In the genomic region with DNA sequence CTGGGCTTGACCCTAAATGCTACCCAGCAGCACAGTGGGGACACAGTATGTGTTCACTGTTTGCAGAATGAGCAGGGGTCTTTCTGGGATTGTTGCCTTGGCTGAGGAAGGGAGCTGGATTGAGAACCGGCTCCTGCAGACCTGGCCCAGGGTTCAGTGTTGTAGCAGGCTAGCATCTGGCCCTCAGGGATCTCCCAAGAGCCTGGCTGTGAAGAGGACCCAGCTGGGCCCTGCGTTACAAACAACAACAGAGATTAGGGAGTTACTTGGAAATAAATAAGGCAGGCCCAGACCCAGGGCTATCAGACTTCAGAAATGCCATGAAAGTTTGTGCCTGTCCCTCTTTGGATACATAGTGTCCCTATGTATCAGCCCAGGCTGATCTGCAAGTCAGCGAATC, we compare ENCODE assay signal across 12 mouse cellular contexts. TPM values are rescaled to one million over a fixed set of nuclear protein-coding genes. Genes with fewer than 3 reads are reported as not detected.
DNase-seq lines count a peak whose midpoint lies in the region; ATAC-seq and TF ChIP-seq lines count a peak whose summit lies in the region.
"Had no signal": no experiment of that assay in that cellular context is flagged by ENCODE, and none has a peak within 500 bp of the region (broad histone marks: within the 10 kb centered on the region; RNA-seq: fewer than 3 reads in every experiment).

No protein-coding gene starts in this region.

- no peak overlapping the region for H3K4me2 ChIP-seq in heart, embryonic 11.5 days
- no peak overlapping the region for H3K4me2 ChIP-seq in embryonic facial prominence, embryonic 14.5 days (ENCODE audit: low read depth, low read length)
- no peak overlapping the region for H3K4me2 ChIP-seq in liver, postnatal 0 days (ENCODE audit: low read depth, low read length)

- no peaks in the 10 kb centered on the region for H3K36me3 ChIP-seq in heart, embryonic 11.5 days (ENCODE audit: control insufficient read depth, insufficient read depth, low read length)
- no peaks in the 10 kb centered on the region for H3K36me3 ChIP-seq in embryonic facial prominence, embryonic 14.5 days (ENCODE audit: control insufficient read depth, insufficient read depth, low read length)
- no peaks in the 10 kb centered on the region for H3K36me3 ChIP-seq in liver, postnatal 0 days (replicated peaks; ENCODE audit: insufficient read depth, low read length)

- H3K4me1 ChIP-seq in heart, embryonic 11.5 days (ENCODE audit: control insufficient read depth, insufficient read depth, low read length) = peaks cover 36% of the 10 kb centered on the region
- H3K4me1 ChIP-seq in embryonic facial prominence, embryonic 14.5 days (ENCODE audit: control insufficient read depth, insufficient read depth, low read length) = peaks cover 16% of the 10 kb centered on the region
- H3K4me1 ChIP-seq in liver, postnatal 0 days (ENCODE audit: insufficient read depth) = peaks cover 24% of the 10 kb centered on the region

- intact Hi-C loops in left cerebral cortex, adult 2 months (cut with DNase I) = no loop called here

- H3K9ac ChIP-seq in heart, embryonic 11.5 days (ENCODE audit: low read depth, low read length) = no peak overlapping the region
- H3K9ac ChIP-seq in embryonic facial prominence, embryonic 14.5 days (ENCODE audit: low read depth, low read length) = no peak overlapping the region
- no peak overlapping the region for H3K9ac ChIP-seq in liver, postnatal 0 days (replicated peaks)

- no peak for TF ChIP-seq EP300 in liver, postnatal 0 days (IDR thresholded peaks at IDR 0.05; ENCODE audit: low read depth)

- no peaks in the 10 kb centered on the region for H3K9me3 ChIP-seq in heart, embryonic 11.5 days (replicated peaks; ENCODE audit: control insufficient read depth, low read length)
- no peaks in the 10 kb centered on the region for H3K9me3 ChIP-seq in embryonic facial prominence, embryonic 14.5 days (ENCODE audit: control insufficient read depth, low read length)
- no peaks in the 10 kb centered on the region for H3K9me3 ChIP-seq in liver, postnatal 0 days (ENCODE audit: low read length)

- 61% methylated on average over 3 of the region's 3 CpGs for WGBS in heart, embryonic 11.5 days (ENCODE audit: insufficient replicate concordance)
- 64% methylated on average over 3 of the region's 3 CpGs for WGBS in embryonic facial prominence, embryonic 14.5 days
- WGBS in liver, postnatal 0 days (ENCODE audit: insufficient replicate concordance) = 68% methylated on average over 3 of the region's 3 CpGs

- no peak for DNase-seq in heart, adult 18-20 months
- DNase-seq in left cerebral cortex, adult 2 months (ENCODE audit: extremely low spot score in 1 of 2, low spot score in 2 of 2) = no peak
- DNase-seq in left cerebral cortex, adult 18-20 months (ENCODE audit: low spot score in 2 of 2) = no peak
- no peak for DNase-seq in embryonic facial prominence, embryonic 14.5 days (ENCODE audit: low spot score)
- no peak for DNase-seq in liver, postnatal 0 days
- no peak for DNase-seq in adrenal gland, adult 8-10 months
- no peak for DNase-seq in thymus, postnatal 25 days
- DNase-seq: adrenal gland, postnatal 25 days; cerebellum, postnatal 36 days had no signal

- no peaks in the 10 kb centered on the region for H3K27me3 ChIP-seq in heart, embryonic 11.5 days (ENCODE audit: control insufficient read depth, insufficient read depth, low read length)
- H3K27me3 ChIP-seq in embryonic facial prominence, embryonic 14.5 days (replicated peaks; ENCODE audit: control insufficient read depth, insufficient read depth, low read length) = no peaks in the 10 kb centered on the region
- H3K27me3 ChIP-seq in liver, postnatal 0 days (ENCODE audit: insufficient read depth, low read length) = no peaks in the 10 kb centered on the region
- H3K27me3 ChIP-seq: Patski had no signal

- no peak overlapping the region for H3K4me3 ChIP-seq in heart, embryonic 11.5 days (ENCODE audit: low read depth, low read length)
- H3K4me3 ChIP-seq in left cerebral cortex, adult 2 months = no peak overlapping the region
- no peak overlapping the region for H3K4me3 ChIP-seq in embryonic facial prominence, embryonic 14.5 days (ENCODE audit: low read depth, low read length)
- H3K4me3 ChIP-seq in liver, postnatal 0 days (ENCODE audit: low read depth, low read length) = no peak overlapping the region
- H3K4me3 ChIP-seq: myocyte had no signal

- H3K27ac ChIP-seq in heart, embryonic 11.5 days (ENCODE audit: low read depth, low read length) = peak overlapping the region; percentile 73
- H3K27ac ChIP-seq in left cerebral cortex, adult 2 months = peak overlapping the region; percentile 20; the same call in 1 of the 2 replicates
- peak overlapping the region; percentile 85 for H3K27ac ChIP-seq in embryonic facial prominence, embryonic 14.5 days (replicated peaks; ENCODE audit: low read depth, low read length)
- peak overlapping the region; percentile 72; the same call in 1 of the 2 replicates for H3K27ac ChIP-seq in liver, postnatal 0 days (ENCODE audit: low read depth)

- no peak for ATAC-seq in heart, embryonic 11.5 days (replicated peaks; ENCODE audit: insufficient number of reproducible peaks, low FRiP score, low TSS enrichment)
- ATAC-seq in embryonic facial prominence, embryonic 14.5 days (ENCODE audit: low read depth) = no peak
- no peak for ATAC-seq in liver, postnatal 0 days
- ATAC-seq: Patski had no signal

- no peak for TF ChIP-seq CTCF in left cerebral cortex, adult 2 months (IDR thresholded peaks at IDR 0.05)
- no peak for TF ChIP-seq CTCF in liver, postnatal 0 days (IDR thresholded peaks at IDR 0.05; ENCODE audit: low read depth)

RNA-seq across cellular contexts. Expression of a gene that starts 0.7 kb away (rescaled TPM):
- polyA plus RNA-seq in heart, embryonic 11.5 days (2014; fragmentation: Nextera tagmentation; extraction: Ambion mirVana) = 113 and 127 TPM in 2 replicates
- 100 to 1,000 TPM in 1 of 2 experiments, 10 to 100 TPM in 1; 95.1 to 106 TPM for total RNA-seq in heart, adult 18-20 months (2021)
- total RNA-seq in left cerebral cortex, adult 2 months (2021) = 10 to 100 TPM; 22.2 to 23.0 TPM
- total RNA-seq in left cerebral cortex, adult 18-20 months (2021) = 10 to 100 TPM; 18.4 to 19.9 TPM
- 57.9 and 64.3 TPM in 2 replicates for polyA plus RNA-seq in embryonic facial prominence, embryonic 14.5 days (2014; fragmentation: Nextera tagmentation; extraction: Ambion mirVana)
- polyA plus RNA-seq in liver, postnatal 0 days (2015; fragmentation: Nextera tagmentation; extraction: Ambion mirVana) = 29.9 and 30.2 TPM in 2 replicates
- total RNA-seq in adrenal gland, adult 8-10 months (2022) = 100 to 1,000 TPM in 3 of 4 experiments, 10 to 100 TPM in 1; 96.0 to 134 (median 120) TPM

RNA-seq across cellular contexts. Expression of a gene that starts 24.1 kb away (rescaled TPM):
- polyA plus RNA-seq in heart, embryonic 11.5 days (2014; fragmentation: Nextera tagmentation; extraction: Ambion mirVana) = 212 and 221 TPM in 2 replicates
- 100 to 1,000 TPM; 654 to 691 TPM for total RNA-seq in heart, adult 18-20 months (2021)
- total RNA-seq in left cerebral cortex, adult 2 months (2021) = 100 to 1,000 TPM; 140 to 153 TPM
- total RNA-seq in left cerebral cortex, adult 18-20 months (2021) = 100 to 1,000 TPM; 151 to 160 TPM
- 97.8 and 125 TPM in 2 replicates for polyA plus RNA-seq in embryonic facial prominence, embryonic 14.5 days (2014; fragmentation: Nextera tagmentation; extraction: Ambion mirVana)
- 1.3 and 5.9 TPM in 2 replicates for polyA plus RNA-seq in liver, postnatal 0 days (2015; fragmentation: Nextera tagmentation; extraction: Ambion mirVana)
- total RNA-seq in adrenal gland, adult 8-10 months (2022) = 10 to 100 TPM; 24.1 to 57.3 (median 40.1) TPM

RNA-seq across cellular contexts. Expression of a gene that starts 46.1 kb away (rescaled TPM):
- polyA plus RNA-seq in heart, embryonic 11.5 days (2014; fragmentation: Nextera tagmentation; extraction: Ambion mirVana) = 8.3 and 9.3 TPM in 2 replicates
- total RNA-seq in heart, adult 18-20 months (2021) = 100 to 1,000 TPM; 108 to 117 TPM
- total RNA-seq in left cerebral cortex, adult 2 months (2021) = 100 to 1,000 TPM; 122 to 133 TPM
- 100 to 1,000 TPM; 113 to 130 TPM for total RNA-seq in left cerebral cortex, adult 18-20 months (2021)
- 11.1 and 12.1 TPM in 2 replicates for polyA plus RNA-seq in embryonic facial prominence, embryonic 14.5 days (2014; fragmentation: Nextera tagmentation; extraction: Ambion mirVana)
- 14.0 and 15.9 TPM in 2 replicates for polyA plus RNA-seq in liver, postnatal 0 days (2015; fragmentation: Nextera tagmentation; extraction: Ambion mirVana)
- total RNA-seq in adrenal gland, adult 8-10 months (2022) = 10 to 100 TPM; 42.7 to 61.4 (median 51.8) TPM

RNA-seq across cellular contexts. Expression of a gene that starts 58.3 kb away (rescaled TPM):
- polyA plus RNA-seq in heart, embryonic 11.5 days (2014; fragmentation: Nextera tagmentation; extraction: Ambion mirVana) = 14.5 and 15.3 TPM in 2 replicates
- total RNA-seq in heart, adult 18-20 months (2021) = 1 to 10 TPM; 4.4 to 5.0 TPM
- 10 to 100 TPM in 1 of 2 experiments, 1 to 10 TPM in 1; 9.4 to 10.5 TPM for total RNA-seq in left cerebral cortex, adult 2 months (2021)
- 1 to 10 TPM; 7.6 to 9.0 TPM for total RNA-seq in left cerebral cortex, adult 18-20 months (2021)
- 28.2 and 31.0 TPM in 2 replicates for polyA plus RNA-seq in embryonic facial prominence, embryonic 14.5 days (2014; fragmentation: Nextera tagmentation; extraction: Ambion mirVana)
- 85.3 and 95.9 TPM in 2 replicates for polyA plus RNA-seq in liver, postnatal 0 days (2015; fragmentation: Nextera tagmentation; extraction: Ambion mirVana)
- total RNA-seq in adrenal gland, adult 8-10 months (2022) = 10 to 100 TPM; 10.8 to 22.2 (median 18.7) TPM

RNA-seq across cellular contexts. Expression of a gene that starts 58.8 kb away (rescaled TPM):
- 32.9 and 40.9 TPM in 2 replicates for polyA plus RNA-seq in heart, embryonic 11.5 days (2014; fragmentation: Nextera tagmentation; extraction: Ambion mirVana)
- 10 to 100 TPM; 14.7 to 16.1 TPM for total RNA-seq in heart, adult 18-20 months (2021)
- total RNA-seq in left cerebral cortex, adult 2 months (2021) = 10 to 100 TPM; 37.2 to 38.0 TPM
- 10 to 100 TPM; 40.6 TPM for total RNA-seq in left cerebral cortex, adult 18-20 months (2021)
- polyA plus RNA-seq in embryonic facial prominence, embryonic 14.5 days (2014; fragmentation: Nextera tagmentation; extraction: Ambion mirVana) = 39.4 and 41.0 TPM in 2 replicates
- 4.3 and 5.8 TPM in 2 replicates for polyA plus RNA-seq in liver, postnatal 0 days (2015; fragmentation: Nextera tagmentation; extraction: Ambion mirVana)
- 10 to 100 TPM in 3 of 4 experiments, 1 to 10 TPM in 1; 8.5 to 18.9 (median 13.8) TPM for total RNA-seq in adrenal gland, adult 8-10 months (2022)

Comparison
In these comparisons a context has a peak if more than half of its experiments do, and no peak if none do; other contexts are left out.
1. H3K27ac ChIP-seq: peak in every context shown above with its lines; median percentile 85 in embryonic facial prominence, embryonic 14.5 days; 73 in heart, embryonic 11.5 days; 72 in liver, postnatal 0 days; 20 in left cerebral cortex, adult 2 months.
2. RNA of a gene that starts 24.1 kb away (total RNA-seq): 654 to 691 TPM in heart, adult 18-20 months; 151 to 160 TPM in left cerebral cortex, adult 18-20 months, 140 to 153 TPM in left cerebral cortex, adult 2 months and 24.1 to 57.3 TPM in adrenal gland, adult 8-10 months; every median in the first group is over 4 times any median in the second.